Mouse (Mus musculus) heart, embryonic 11.5 days (tissue): ENCODE data around the gene Gm20388. TPM values are rescaled to one million over a fixed set of nuclear protein-coding genes. Genes with fewer than 3 reads are reported as not detected.

Experiments used
- ATAC-seq: fragments of 200-750 bp; cut with Nextera tagmentation; replicated peaks from 2 replicates; pipeline ENCODE4 v1.8.0; 2017; ENCODE audit warnings: moderate library complexity; ENCODE audit not compliant: insufficient number of reproducible peaks, low FRiP score, low TSS enrichment
- H3K27ac ChIP-seq: fragments of 300-500 bp; sonication (generic); 2 replicates; pipeline ENCODE4 v1.5.1; 2014; ENCODE audit warnings: mild to moderate bottlenecking, low read depth, low read length
- H3K27me3 ChIP-seq: fragments of 300-500 bp; sonication (generic); 2 replicates; pipeline ENCODE4 v1.6.1; 2014; ENCODE audit warnings: mild to moderate bottlenecking, low read length, mixed read lengths; ENCODE audit not compliant: control insufficient read depth, insufficient read depth
- H3K36me3 ChIP-seq: fragments of 300-500 bp; sonication (generic); 2 replicates; pipeline ENCODE4 v1.6.1; 2014; ENCODE audit warnings: mild to moderate bottlenecking, low read length, moderate library complexity, mixed read lengths; ENCODE audit not compliant: control insufficient read depth, insufficient read depth
- H3K4me1 ChIP-seq: fragments of 300-500 bp; sonication (generic); 2 replicates; pipeline ENCODE4 v1.6.1; 2014; ENCODE audit warnings: low read length; ENCODE audit not compliant: control insufficient read depth, insufficient read depth
- H3K4me2 ChIP-seq: fragments of 300-500 bp; sonication (generic); 2 replicates; pipeline ENCODE4 v1.6.1; 2014; ENCODE audit warnings: mild to moderate bottlenecking, moderate library complexity
- H3K4me3 ChIP-seq: fragments of 300-500 bp; sonication (generic); 2 replicates; pipeline ENCODE4 v1.5.1; 2014; ENCODE audit warnings: low read depth, low read length
- H3K9ac ChIP-seq: fragments of 300-500 bp; sonication (generic); 2 replicates; pipeline ENCODE4 v1.6.1; 2014; ENCODE audit warnings: mild to moderate bottlenecking, low read depth, low read length, moderate library complexity
- H3K9me3 ChIP-seq: fragments of 300-500 bp; sonication (generic); replicated peaks from 2 replicates; pipeline ENCODE4 v1.6.1; 2016; ENCODE audit warnings: low read length; ENCODE audit not compliant: control insufficient read depth
- WGBS: fragments of 180-500 bp; shearing (Covaris S2); extraction: QIAGEN DNeasy Blood & Tissue Kit; methylation state at CpG from one replicate; pipeline ENCODE4 v1.1.7; 2014; ENCODE audit not compliant: insufficient replicate concordance; 5-methylcytosine and 5-hydroxymethylcytosine counted together
- polyA plus RNA-seq: library from polyadenylated mRNA; unstranded; fragments of >200 nt; fragmentation: Nextera tagmentation; extraction: Ambion mirVana; gene quantifications from 2 replicates; pipeline ENCODE4 v1.2.1, GENCODE M21; 2014

Gene Gm20388
- polyA plus RNA-seq, 1 experiment from 2014 or later: 6.4 TPM

GRCm38 (mm10) chr8:120741815-120742530 lies 831.3 kb downstream of the Gm20388 start:
- peaks cover 26% of the 10 kb centered on the region for H3K27me3 ChIP-seq
- no peak for ATAC-seq

GRCm38 (mm10) chr8:120743149-120743897 lies 832.7 kb downstream of the Gm20388 start:
- Histone ChIP-seq H3K27me3 (peaks cover 14% of the 10 kb centered on the region), H3K9ac (no peak overlapping the region), H3K36me3 (no peaks in the 10 kb centered on the region), H3K4me2 (no peak overlapping the region), H3K27ac (no peak overlapping the region), H3K4me1 (peaks cover 9% of the 10 kb centered on the region), H3K9me3 (no peaks in the 10 kb centered on the region), H3K4me3 (no peak overlapping the region)
- WGBS: 69% methylated on average over 12 of the region's 12 CpGs
- no peak for ATAC-seq

More at GRCm38 (mm10) chr8:120741815-120742530, 831.3 kb downstream of the Gm20388 start:
- Histone ChIP-seq H3K4me3 (no peak overlapping the region), H3K4me1 (peaks cover 9% of the 10 kb centered on the region), H3K4me2 (no peak overlapping the region), H3K9me3 (no peaks in the 10 kb centered on the region), H3K36me3 (no peaks in the 10 kb centered on the region), H3K9ac (no peak overlapping the region), H3K27ac (no peak overlapping the region)
- 83% methylated on average over 15 of the region's 15 CpGs for WGBS

- no peak overlapping the region for H3K9ac ChIP-seq
- H3K9me3 ChIP-seq: no peaks in the 10 kb centered on the region
- 28% methylated on average over 4 of the region's 4 CpGs for WGBS
- peaks cover 9% of the 10 kb centered on the region for H3K4me1 ChIP-seq
- no peaks in the 10 kb centered on the region for H3K36me3 ChIP-seq
- no peak for ATAC-seq
- H3K27me3 ChIP-seq: peaks cover 12% of the 10 kb centered on the region; the same call in 1 of the 2 replicates
- no peak overlapping the region for H3K4me3 ChIP-seq
- no peak overlapping the region for H3K4me2 ChIP-seq
- no peak overlapping the region for H3K27ac ChIP-seq
Measured at GRCm38 (mm10) chr8:120743898-120744290, 833.3 kb downstream of the Gm20388 start.

GRCm38 (mm10) chr8:120744448-120744847 lies 833.8 kb downstream of the Gm20388 start:
- Histone ChIP-seq H3K4me1 (peaks cover 9% of the 10 kb centered on the region), H3K9me3 (no peaks in the 10 kb centered on the region), H3K27ac (no peak overlapping the region), H3K4me3 (no peak overlapping the region), H3K4me2 (no peak overlapping the region), H3K27me3 (peaks cover 10% of the 10 kb centered on the region; the same call in 1 of the 2 replicates), H3K36me3 (no peaks in the 10 kb centered on the region), H3K9ac (no peak overlapping the region)
- 67% methylated on average over 5 of the region's 5 CpGs for WGBS
- ATAC-seq: no peak

- Histone ChIP-seq H3K4me3 (no peak overlapping the region), H3K27me3 (peaks cover 10% of the 10 kb centered on the region; the same call in 1 of the 2 replicates), H3K36me3 (no peaks in the 10 kb centered on the region), H3K27ac (no peak overlapping the region), H3K9ac (no peak overlapping the region), H3K4me1 (peaks cover 9% of the 10 kb centered on the region), H3K9me3 (no peaks in the 10 kb centered on the region), H3K4me2 (no peak overlapping the region)
- no peak for ATAC-seq
- 68% methylated on average over 7 of the region's 7 CpGs for WGBS
Measured at GRCm38 (mm10) chr8:120745226-120745625, 834.6 kb downstream of the Gm20388 start.

GRCm38 (mm10) chr8:120746007-120746701 lies 835.5 kb downstream of the Gm20388 start:
- H3K9me3 ChIP-seq: no peaks in the 10 kb centered on the region
- no peaks in the 10 kb centered on the region for H3K36me3 ChIP-seq
- no peak overlapping the region for H3K9ac ChIP-seq
- no peak overlapping the region for H3K27ac ChIP-seq
- no peak overlapping the region for H3K4me3 ChIP-seq
- 0 out of 2 replicates have a peak, but pooled peaks cover 7% of the 10 kb centered on the region for H3K27me3 ChIP-seq
- 76% methylated on average over 18 of the region's 18 CpGs for WGBS
- no peak overlapping the region for H3K4me2 ChIP-seq
- peaks cover 9% of the 10 kb centered on the region for H3K4me1 ChIP-seq
- ATAC-seq: no peak

GRCm38 (mm10) chr8:120747286-120747685 lies 836.6 kb downstream of the Gm20388 start:
- ATAC-seq: no peak
- Histone ChIP-seq H3K27me3 (0 out of 2 replicates have a peak, but pooled peaks cover 7% of the 10 kb centered on the region), H3K9me3 (no peaks in the 10 kb centered on the region), H3K36me3 (no peaks in the 10 kb centered on the region), H3K4me1 (peaks cover 18% of the 10 kb centered on the region), H3K27ac (no peak overlapping the region), H3K4me3 (no peak overlapping the region), H3K4me2 (no peak overlapping the region), H3K9ac (no peak overlapping the region)
- 78% methylated on average over 7 of the region's 7 CpGs for WGBS

- WGBS: 75% methylated on average over 9 of the region's 9 CpGs
- no peak overlapping the region for H3K4me3 ChIP-seq
- peaks cover 11% of the 10 kb centered on the region for H3K4me1 ChIP-seq
- H3K27ac ChIP-seq: no peak overlapping the region
- H3K36me3 ChIP-seq: no peaks in the 10 kb centered on the region
- ATAC-seq: no peak
- no peak overlapping the region for H3K9ac ChIP-seq
- no peaks in the 10 kb centered on the region for H3K9me3 ChIP-seq
- H3K27me3 ChIP-seq: peaks cover 17% of the 10 kb centered on the region; the same call in 1 of the 2 replicates
- no peak overlapping the region for H3K4me2 ChIP-seq
Measured at GRCm38 (mm10) chr8:120750616-120751015, 840.0 kb downstream of the Gm20388 start.
